Mouse (Mus musculus): ENCODE data around the gene Rpl27a.
A peak's percentile ranks its signal among the peaks of the same experiment; 100 is the strongest.

Rpl27a gene

DNA sequence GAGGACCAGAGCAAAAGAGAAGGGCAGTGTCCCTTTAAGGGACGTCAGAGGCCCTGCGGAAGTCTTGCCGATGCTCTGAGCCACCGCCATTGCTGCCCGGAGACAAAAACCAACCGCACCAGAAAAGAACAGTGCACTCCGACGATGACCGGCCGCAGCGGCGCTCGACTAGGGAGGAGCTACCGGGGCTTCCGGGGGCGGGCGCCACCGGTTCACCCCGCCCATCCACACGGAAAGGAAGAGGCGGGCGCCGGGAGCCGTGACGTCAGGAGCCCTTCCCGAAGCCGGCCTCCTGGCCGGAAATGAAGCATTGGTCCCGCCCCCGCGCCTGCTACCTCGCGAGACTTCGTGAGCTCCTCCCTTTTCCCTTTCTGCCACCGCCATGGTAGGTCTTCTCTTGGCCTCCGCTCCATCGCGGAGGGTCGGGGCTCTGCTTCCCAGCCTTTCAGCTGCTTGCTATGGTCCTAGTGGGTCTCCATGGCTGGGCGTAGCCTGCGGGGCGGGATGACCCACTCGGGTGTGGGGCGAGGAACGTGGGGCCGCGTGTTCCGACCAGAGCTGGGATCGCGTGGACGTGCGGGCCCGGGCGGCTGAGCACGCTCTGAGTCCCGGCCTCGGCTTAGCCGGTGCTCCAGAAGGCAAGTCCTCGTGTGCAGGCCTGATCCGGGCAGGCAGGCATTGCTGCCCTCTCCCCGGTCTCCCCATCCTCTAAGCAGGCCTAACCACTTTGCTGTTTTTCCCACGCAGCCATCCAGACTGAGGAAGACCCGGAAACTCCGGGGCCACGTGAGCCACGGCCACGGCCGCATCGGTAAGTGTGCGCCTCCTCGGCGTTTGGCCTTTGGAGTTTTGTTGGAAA lies at the start of gene Rpl27a:
TSS of gene Rpl27a (plus strand) at position 310 of the 859 bp plus-strand sequence.
- TF ChIP-seq NANOG (IDR thresholded peaks at IDR 0.05; ENCODE audit: borderline replicate concordance, low read length) (no peak), POU5F1 (IDR thresholded peaks at IDR 0.05; ENCODE audit: borderline replicate concordance, low read length) (no peak), CTCF (conservative IDR thresholded peaks at IDR 0.05; ENCODE audit: low read length) (no peak)
- peak within 1 kb of the TSS; percentile 100 for H3K4me3 ChIP-seq (replicated peaks; ENCODE audit: low read length)
- H3K27me3 ChIP-seq (ENCODE audit: insufficient read depth, low read length), result no peaks in the 10 kb centered on the region

DNA sequence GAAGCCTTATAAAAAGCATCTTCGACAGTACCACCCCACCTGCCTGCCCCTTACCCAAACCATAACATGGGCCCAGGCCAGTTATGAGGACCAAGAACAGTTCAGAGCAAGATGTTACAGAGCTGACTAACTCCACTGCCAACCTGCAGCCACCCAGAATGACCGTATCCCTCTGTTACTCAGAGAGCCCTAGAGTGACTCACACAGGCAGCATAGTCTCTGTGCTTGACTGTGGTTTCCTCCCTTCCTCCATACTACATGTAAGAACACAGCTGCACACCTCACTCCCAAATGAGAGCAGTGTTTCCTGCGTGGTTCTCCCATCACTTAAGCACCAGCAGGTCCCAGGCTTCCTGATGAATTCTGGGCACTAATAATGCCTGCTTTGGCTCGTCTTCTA lies 48.2 kb upstream of the Rpl27a start:
- Histone ChIP-seq H3K4me1 (replicated peaks; ENCODE audit: low read depth, low read length) (no peaks in the 10 kb centered on the region), H3K9me3 (ENCODE audit: low read length) (no peaks in the 10 kb centered on the region), H3K27me3 (ENCODE audit: insufficient read depth, low read length) (peaks cover 15% of the 10 kb centered on the region), H3K36me3 (ENCODE audit: insufficient read depth, low read length) (no peaks in the 10 kb centered on the region), H3K4me3 (replicated peaks; ENCODE audit: low read length) (no peak overlapping the region)
- TF ChIP-seq NANOG (IDR thresholded peaks at IDR 0.05; ENCODE audit: borderline replicate concordance, low read length) (no peak), POU5F1 (IDR thresholded peaks at IDR 0.05; ENCODE audit: borderline replicate concordance, low read length) (no peak), CTCF (conservative IDR thresholded peaks at IDR 0.05; ENCODE audit: low read length) (no peak)

More for the DNA sequence above, at the start of gene Rpl27a:
- Histone ChIP-seq H3K4me1 (replicated peaks; ENCODE audit: low read depth, low read length) (peaks cover 35% of the 10 kb centered on the region), H3K36me3 (ENCODE audit: insufficient read depth, low read length) (peaks cover 48% of the 10 kb centered on the region), H3K9me3 (ENCODE audit: low read length) (no peaks in the 10 kb centered on the region)

DNA sequence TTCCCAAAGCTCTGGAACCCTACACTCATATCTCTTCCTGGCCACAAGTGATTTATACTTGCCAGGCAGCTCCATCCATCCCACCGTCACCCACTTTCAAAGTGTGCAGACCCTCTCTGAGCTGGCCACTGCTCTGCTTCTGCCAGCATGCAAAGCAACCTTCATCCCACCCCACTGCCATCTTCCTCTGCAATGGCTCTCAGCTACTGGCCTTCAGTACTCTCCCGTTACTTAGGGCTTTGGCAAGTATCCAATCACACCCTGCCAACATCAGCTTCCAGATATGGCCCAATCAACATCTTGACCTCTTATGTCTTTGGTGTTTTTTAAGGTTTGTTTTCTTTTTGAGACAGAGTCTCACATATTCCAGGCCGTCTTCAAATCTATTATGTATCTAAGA lies 41.0 kb upstream of the Rpl27a start:
- Histone ChIP-seq H3K4me1 (replicated peaks; ENCODE audit: low read depth, low read length) (no peaks in the 10 kb centered on the region), H3K4me3 (replicated peaks; ENCODE audit: low read length) (no peak overlapping the region), H3K27me3 (ENCODE audit: insufficient read depth, low read length) (peaks cover 17% of the 10 kb centered on the region), H3K36me3 (ENCODE audit: insufficient read depth, low read length) (no peaks in the 10 kb centered on the region), H3K9me3 (ENCODE audit: low read length) (no peaks in the 10 kb centered on the region)
- TF ChIP-seq POU5F1 (IDR thresholded peaks at IDR 0.05; ENCODE audit: borderline replicate concordance, low read length), result no peak
- no peak for TF ChIP-seq NANOG (IDR thresholded peaks at IDR 0.05; ENCODE audit: borderline replicate concordance, low read length)
- no peak for TF ChIP-seq CTCF (conservative IDR thresholded peaks at IDR 0.05; ENCODE audit: low read length)

DNA sequence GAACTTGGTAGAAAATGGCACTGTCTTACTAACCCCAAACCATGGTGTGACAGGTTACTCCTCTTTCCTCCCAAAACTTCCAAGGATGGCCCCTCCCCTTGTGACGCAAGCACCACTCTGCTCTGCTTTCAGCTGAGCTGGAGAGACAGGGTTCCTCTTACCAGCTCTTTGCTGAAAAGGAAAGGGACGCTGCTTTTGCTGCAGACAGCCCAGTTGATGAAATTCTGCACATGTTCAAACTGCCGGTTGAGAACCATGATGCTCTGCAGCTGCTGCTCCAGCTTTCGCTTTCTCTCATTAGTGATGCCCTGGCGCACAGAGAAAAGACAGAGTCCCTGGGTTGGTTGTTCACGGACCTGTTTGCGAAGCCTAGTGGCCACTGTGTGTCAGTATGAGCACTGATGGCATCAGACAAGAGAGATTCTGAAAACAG lies 38.2 kb upstream of the Rpl27a start:
- peaks cover 8% of the 10 kb centered on the region for H3K9me3 ChIP-seq (ENCODE audit: low read length)
- H3K27me3 ChIP-seq (ENCODE audit: insufficient read depth, low read length), result peaks cover 20% of the 10 kb centered on the region
- no peaks in the 10 kb centered on the region for H3K4me1 ChIP-seq (replicated peaks; ENCODE audit: low read depth, low read length)
- H3K36me3 ChIP-seq (ENCODE audit: insufficient read depth, low read length), result no peaks in the 10 kb centered on the region
- H3K4me3 ChIP-seq (replicated peaks; ENCODE audit: low read length), result no peak overlapping the region
- no peak for TF ChIP-seq CTCF (conservative IDR thresholded peaks at IDR 0.05; ENCODE audit: low read length)
- TF ChIP-seq NANOG (IDR thresholded peaks at IDR 0.05; ENCODE audit: borderline replicate concordance, low read length), result no peak
- TF ChIP-seq POU5F1 (IDR thresholded peaks at IDR 0.05; ENCODE audit: borderline replicate concordance, low read length), result no peak

DNA sequence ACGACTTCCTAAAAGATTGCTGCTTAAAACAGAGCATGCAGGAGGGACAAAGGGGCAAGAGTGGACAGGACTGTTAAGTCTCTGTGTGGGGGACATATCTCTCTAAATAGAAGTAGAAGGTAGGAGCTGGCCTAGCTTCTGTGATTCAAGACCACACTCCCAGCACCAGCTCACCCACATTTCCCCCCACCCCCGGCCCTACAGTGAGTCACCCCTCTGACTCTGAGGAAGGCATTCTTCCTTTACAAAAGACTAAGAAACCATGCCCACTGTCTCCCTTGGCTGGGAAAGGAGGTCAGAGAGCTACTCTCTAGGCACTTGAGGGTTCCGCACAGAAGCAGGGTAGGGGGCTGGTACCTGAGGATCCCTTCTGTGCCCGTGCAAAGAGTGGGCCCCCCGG lies 34.7 kb upstream of the Rpl27a start:
- H3K27me3 ChIP-seq (ENCODE audit: insufficient read depth, low read length), result peaks cover 18% of the 10 kb centered on the region
- H3K4me1 ChIP-seq (replicated peaks; ENCODE audit: low read depth, low read length), result no peaks in the 10 kb centered on the region
- TF ChIP-seq NANOG (IDR thresholded peaks at IDR 0.05; ENCODE audit: borderline replicate concordance, low read length), result no peak
- no peak for TF ChIP-seq CTCF (conservative IDR thresholded peaks at IDR 0.05; ENCODE audit: low read length)
- no peak for TF ChIP-seq POU5F1 (IDR thresholded peaks at IDR 0.05; ENCODE audit: borderline replicate concordance, low read length)
- no peaks in the 10 kb centered on the region for H3K36me3 ChIP-seq (ENCODE audit: insufficient read depth, low read length)
- no peak overlapping the region for H3K4me3 ChIP-seq (replicated peaks; ENCODE audit: low read length)
- H3K9me3 ChIP-seq (ENCODE audit: low read length), result peaks cover 8% of the 10 kb centered on the region

GRCm38 (mm10) chr7:109492616-109493318 lies 26.2 kb upstream of the Rpl27a start:
- no peak for TF ChIP-seq CTCF (conservative IDR thresholded peaks at IDR 0.05; ENCODE audit: low read length)
- TF ChIP-seq POU5F1 (IDR thresholded peaks at IDR 0.05; ENCODE audit: borderline replicate concordance, low read length), result no peak
- TF ChIP-seq NANOG (IDR thresholded peaks at IDR 0.05; ENCODE audit: borderline replicate concordance, low read length), result no peak
- H3K4me3 ChIP-seq (replicated peaks; ENCODE audit: low read length), result peak overlapping the region; percentile 35; the same call in 1 of the 2 replicates
- peaks cover 7% of the 10 kb centered on the region; the same call in 1 of the 2 replicates for H3K27me3 ChIP-seq (ENCODE audit: insufficient read depth, low read length)
- peaks cover 28% of the 10 kb centered on the region for H3K4me1 ChIP-seq (replicated peaks; ENCODE audit: low read depth, low read length)
- no peaks in the 10 kb centered on the region for H3K36me3 ChIP-seq (ENCODE audit: insufficient read depth, low read length)
- H3K9me3 ChIP-seq (ENCODE audit: low read length), result no peaks in the 10 kb centered on the region

DNA sequence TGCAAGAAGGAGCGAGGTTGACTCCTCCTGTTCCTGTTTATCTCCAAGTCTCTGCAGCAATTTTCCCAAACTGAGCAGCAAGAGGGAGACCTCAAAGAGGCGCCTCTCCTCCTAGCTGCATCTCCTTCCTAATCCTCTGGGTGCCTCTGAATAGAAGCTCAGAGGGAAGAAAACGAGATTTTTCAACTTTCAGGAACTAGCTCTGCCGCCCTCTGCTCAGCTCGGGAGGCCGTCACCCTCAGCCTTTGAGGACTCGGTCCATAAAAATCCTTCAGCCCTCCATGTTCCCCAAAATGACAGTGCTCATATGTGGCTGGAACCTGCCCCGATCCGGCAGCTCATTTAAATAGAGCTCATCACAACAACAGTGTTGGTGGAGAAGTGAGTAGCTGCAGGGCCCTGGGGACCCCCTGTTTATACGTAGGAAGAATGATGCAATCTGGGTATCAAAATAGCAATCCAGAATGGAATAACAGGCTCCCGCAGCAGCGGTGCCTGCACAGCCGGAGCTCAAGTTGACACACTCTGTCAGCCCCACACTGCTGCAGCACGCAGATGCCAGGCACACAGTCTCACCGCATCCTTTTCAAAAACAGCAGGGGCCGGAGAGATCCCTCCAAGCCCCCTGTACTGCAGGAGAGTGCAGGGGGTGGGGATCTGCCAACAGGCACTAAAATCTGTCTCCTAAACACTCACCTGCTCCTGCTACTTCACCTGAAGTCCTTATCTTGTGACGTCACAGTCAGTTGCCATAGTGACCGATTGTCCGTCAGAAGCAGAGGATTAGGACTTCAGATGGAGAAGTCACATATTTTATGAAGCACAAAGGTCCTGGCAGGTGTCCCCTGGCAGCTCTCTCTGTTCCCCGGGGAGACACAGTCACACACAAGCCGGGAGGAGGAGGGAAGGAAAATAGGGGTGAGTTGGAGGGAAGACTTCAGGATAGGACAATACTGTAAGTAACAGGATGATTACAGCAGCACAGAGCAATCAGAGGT lies 25.3 kb upstream of the Rpl27a start:
- Histone ChIP-seq H3K36me3 (ENCODE audit: insufficient read depth, low read length) (no peaks in the 10 kb centered on the region), H3K4me1 (replicated peaks; ENCODE audit: low read depth, low read length) (peaks cover 28% of the 10 kb centered on the region), H3K9me3 (ENCODE audit: low read length) (no peaks in the 10 kb centered on the region), H3K27me3 (ENCODE audit: insufficient read depth, low read length) (peaks cover 13% of the 10 kb centered on the region), H3K4me3 (replicated peaks; ENCODE audit: low read length) (0 out of 2 replicates have a peak overlapping the region, but pooled peaks have one; percentile 35)
- TF ChIP-seq POU5F1 (IDR thresholded peaks at IDR 0.05; ENCODE audit: borderline replicate concordance, low read length) (no peak), CTCF (conservative IDR thresholded peaks at IDR 0.05; ENCODE audit: low read length) (no peak), NANOG (IDR thresholded peaks at IDR 0.05; ENCODE audit: borderline replicate concordance, low read length) (no peak)
